Mouse (Mus musculus): ENCODE data around the gene Nus1.

Nus1 gene

DNA sequence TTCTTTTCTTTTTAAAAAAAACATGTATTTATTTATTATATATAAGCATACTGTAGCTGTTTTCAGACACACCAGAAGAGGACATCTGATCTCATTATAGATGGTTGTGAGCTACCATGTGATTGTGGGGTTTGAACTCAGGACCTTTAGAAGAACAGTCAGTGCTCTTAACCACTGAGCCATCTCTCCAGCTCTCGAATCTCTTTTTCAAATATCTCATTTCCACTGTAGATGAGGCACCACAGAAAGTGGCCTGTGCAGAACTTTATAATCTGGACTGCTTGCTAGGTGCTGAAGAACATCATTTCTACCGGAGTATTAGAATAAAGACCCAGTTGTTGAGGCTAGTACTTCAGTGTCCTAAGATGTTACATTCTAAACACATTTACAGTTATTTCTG, 2.3 kb upstream of the Nus1 start:
- in situ Hi-C loops (cut with MboI, MseI), result loop anchor here (5.0 to 10.0 kb wide), 2 partner anchors 33 to 1190 kb away; partner anchors contain the start of gene Gopc (in 1 of the 2)

DNA sequence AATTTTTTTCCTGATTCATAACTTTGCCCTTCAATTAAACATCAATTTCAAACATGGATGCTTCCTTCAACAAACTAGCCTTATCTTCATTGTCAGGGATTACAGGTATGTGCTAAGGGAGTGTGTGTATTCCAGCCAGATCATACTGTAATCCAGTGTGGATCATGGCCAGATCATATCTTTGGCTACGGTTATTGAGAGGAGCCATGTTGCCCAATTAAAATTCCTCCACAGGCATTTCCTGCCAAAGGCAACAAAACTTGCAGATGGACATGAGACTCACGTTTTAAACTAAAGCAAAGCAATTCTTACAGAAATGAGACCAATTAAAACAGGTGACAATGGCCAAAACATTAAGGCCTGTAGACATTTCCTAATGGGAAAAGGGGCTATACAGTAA, 889 bp upstream of the Nus1 start:
- in situ Hi-C loops (cut with MboI, MseI), result loop anchor here (5.0 to 10.0 kb wide), 2 partner anchors 34 to 1188 kb away; partner anchors contain the start of gene Gopc (in 1 of the 2)

DNA sequence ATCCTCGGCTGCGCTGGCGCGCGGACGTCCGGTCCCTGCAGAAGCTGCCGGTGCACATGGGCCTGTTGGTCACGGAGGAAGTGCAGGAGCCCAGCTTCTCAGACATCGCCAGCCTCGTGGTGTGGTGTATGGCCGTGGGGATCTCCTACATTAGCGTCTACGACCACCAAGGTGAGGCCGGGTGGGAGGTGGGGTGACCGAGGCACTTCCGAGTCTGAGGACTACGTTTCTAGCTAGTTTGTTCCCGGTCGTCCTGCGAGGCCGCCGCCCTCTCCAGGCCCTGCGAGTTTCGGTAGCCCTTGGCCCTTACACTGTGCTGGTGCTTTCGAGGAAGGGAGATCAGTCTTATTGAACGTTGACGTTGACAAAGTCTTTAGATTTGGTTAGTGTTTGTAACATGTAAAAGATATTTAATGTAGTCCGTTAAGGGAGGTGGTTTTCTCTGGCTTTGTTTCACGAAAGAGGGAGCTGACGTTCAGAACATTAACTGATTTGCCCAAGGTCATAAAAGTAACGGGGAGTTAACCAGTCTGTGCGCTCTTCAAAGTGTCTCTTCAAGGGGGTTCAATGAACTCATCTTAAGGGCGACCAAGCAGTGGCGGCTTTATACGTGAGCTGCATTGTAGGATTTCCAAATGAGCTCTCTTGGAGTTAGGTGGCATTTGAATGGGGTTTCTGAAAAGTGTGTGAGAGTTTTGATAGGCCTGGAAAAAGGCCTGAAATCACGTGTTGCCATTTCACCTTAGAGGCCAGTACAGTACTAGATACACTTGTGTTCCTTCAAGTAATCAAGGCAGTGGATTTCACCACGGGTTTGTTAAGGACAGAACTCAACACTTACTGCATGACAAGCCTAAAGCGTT, 882 bp downstream of the Nus1 start:
- in situ Hi-C loops (cut with MboI, MseI), result loop anchor here (5.0 to 10.0 kb wide), 2 partner anchors 36 to 1187 kb away; partner anchors contain the start of gene Gopc (in 1 of the 2)

DNA sequence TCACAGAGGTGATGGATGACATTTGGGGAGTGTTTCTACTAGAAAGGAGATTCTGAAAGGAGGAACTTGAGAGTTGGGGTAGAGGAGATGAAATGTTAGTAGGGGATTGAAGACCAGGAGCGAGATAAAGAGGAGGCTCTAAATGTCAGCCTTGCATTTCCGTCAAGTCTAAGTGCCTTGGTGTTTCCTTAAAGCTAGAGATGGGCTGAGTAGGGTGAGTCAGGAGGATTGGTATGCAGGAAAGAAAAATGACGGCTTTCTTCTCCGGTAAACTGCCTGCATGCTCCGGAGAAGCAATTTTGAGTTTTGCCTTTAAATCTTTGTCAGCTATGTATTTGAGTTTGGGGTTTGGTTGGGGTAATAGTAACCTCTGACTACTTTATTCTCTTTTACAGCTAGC, 1.6 kb downstream of the Nus1 start:
- in situ Hi-C loops (cut with MboI, MseI), result loop anchor here (5.0 to 10.0 kb wide), 2 partner anchors 37 to 1186 kb away; partner anchors contain the start of gene Gopc (in 1 of the 2)

DNA sequence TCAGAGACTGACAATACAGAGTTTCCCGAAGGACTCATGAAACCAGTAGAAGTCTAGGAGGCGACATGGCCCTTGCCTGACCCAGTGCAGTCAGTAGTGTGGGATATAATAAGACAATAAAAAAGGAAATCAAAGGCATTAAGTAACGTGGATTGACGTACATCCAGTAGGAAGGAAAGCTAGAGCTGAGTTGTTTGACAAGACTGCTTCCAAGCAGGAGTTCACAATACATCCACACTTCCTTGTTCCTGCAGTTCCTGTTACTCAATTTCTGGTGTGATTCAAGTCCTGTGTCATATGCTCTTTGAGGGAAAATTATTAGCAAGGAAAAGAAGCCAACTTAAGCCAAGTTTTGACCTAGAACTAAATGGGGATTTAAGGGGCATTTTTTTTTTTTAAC, 2.1 kb downstream of the Nus1 start:
- in situ Hi-C loops (cut with MboI, MseI), result loop anchor here (5.0 to 10.0 kb wide), 2 partner anchors 37 to 1185 kb away; partner anchors contain the start of gene Gopc (in 1 of the 2)

DNA sequence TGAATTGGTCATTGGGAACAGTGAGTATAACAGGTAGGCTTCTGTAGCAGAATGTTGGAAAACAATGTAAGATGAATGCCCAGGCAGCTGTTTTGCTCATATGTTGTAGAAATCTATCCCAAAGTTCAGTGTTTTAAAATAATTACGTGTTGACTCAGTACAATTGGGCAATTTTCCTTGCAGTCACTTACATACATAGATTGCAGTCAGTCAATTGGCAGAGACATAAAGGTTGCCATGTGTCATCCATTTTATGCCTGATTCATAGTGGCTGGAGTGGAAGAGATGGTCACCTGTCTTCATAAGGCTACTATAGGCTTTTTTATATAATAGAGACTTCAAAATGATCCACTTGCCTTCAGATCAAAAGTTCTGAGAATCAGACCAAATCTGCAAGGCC, 3.2 kb downstream of the Nus1 start:
- in situ Hi-C loops (cut with MboI, MseI), result no loop called here

DNA sequence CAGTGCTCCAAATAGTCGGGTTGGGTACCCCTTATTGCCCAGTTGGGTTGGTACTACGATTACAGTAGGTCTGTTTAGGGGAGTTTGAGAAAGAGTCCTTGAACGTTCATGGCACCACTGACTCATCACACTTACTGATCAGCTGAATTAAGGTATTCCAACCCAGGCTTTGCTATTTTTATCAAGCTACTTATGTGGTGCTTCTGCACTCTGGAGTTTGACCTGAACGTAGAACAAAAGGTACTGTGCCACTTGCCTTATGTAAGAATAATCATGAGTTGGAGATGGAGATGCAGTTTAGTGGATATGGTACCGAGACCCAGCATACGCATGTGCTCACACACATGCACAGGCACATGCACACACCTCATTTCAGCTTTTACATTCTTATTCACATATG, 4.4 kb downstream of the Nus1 start:
- in situ Hi-C loops (cut with MboI, MseI), result no loop called here

DNA sequence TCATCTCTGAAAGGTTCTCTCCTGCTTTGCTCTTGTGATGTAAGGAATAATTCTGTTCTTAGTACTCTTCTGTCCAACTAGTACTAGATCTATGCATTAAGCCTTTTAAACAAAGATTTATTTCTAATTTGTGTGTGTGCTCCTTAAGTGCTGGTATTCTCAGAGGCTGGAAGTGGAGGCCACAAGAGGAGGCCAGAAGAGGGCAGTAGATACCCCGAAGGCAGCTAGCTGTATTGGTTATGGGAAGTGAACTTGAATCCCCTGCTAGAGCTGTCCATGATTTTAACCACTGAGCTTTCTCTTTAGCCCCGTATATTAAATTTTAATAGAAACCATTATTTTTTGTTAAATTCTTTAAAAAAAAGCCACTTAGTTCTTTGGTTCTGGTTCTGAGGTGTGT, 5.8 kb downstream of the Nus1 start:
- in situ Hi-C loops (cut with MboI, MseI), result no loop called here

DNA sequence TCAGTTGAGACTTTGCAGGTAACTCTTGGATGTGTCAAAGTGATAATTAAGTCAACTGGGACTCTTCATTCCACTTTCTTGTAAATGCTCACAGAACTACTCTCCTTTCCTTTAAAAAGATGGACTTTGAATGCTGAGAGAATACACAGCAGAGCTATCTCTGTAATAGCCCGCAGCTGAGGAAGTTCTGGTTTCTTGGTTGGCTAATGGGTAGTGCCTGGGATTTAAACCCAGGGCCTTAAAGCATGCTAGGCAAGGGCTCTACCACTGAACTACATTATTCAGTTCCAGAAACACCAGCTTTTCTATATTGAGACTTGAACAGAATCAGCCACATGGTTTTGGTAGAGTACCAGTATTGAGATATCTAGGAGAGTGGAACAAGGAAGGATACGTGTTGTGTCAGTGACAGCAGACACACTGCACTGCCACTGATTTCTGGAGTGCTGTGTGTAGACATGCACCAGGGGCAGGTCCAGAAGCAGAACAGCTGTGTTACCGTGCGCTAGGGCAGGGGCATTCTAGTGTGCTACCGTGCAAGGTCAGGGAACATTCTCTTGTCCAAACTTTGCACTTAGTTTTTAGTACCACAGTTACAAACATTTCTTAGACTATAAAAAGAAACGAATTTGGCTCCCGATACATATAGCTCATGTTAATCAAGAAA, 9.1 kb downstream of the Nus1 start:
- in situ Hi-C loops (cut with MboI, MseI), result no loop called here

DNA sequence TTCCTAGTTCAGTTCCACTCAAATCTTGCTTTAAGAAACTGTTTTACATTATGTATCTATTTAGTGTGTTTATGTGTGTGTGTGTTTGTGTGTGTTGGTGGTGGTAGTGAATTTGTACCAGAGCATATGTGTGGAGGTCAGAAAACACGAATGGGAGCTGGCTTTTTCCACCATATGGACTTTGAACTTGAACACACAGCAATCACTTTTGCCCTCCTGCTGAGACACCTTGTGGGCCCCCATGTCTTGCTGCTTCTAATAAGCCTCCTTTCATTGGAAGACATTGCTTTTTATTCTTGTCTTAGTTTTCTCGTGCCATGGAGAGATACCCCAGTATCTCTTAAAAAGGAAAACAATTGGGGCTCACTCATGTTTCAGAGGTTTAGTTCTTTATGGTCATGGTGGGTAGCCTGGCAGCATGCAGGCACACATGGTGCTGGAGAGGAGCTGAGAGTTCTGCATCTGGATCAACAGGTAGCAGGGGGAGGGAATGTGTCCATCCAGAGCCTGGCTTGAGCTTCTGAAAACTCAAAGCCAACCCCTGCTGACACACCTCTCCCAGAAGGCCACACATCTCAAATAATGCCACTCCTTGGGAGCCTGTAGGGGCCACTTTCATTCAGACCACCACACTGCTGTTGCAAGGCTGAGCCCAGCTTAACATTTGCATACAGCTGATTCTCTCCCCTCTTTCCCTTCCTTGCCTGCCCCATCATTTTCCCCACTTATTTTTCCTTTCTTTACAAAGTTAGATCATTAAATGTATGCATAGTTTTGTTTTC, 10.5 kb downstream of the Nus1 start:
- in situ Hi-C loops (cut with MboI, MseI), result no loop called here

DNA sequence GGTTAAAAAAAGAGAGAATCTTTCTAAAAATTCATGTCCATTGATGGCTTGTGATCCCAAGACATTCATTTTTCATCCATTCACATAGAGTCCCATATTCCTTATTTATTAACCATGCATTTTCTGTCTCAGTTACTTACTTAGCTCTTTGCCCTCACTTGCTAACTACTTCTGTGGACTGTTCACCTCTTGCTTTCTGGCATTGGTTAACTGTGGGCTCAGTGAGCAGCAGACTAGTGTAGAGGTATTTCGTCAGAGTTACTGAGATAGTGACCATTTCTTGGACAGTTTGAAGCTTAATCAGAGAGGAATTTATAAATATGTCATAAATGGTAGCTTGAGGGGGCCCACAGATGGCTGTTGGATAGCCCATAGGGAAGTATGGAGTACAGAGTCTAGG, 13.6 kb downstream of the Nus1 start:
- in situ Hi-C loops (cut with MboI, MseI), result no loop called here

DNA sequence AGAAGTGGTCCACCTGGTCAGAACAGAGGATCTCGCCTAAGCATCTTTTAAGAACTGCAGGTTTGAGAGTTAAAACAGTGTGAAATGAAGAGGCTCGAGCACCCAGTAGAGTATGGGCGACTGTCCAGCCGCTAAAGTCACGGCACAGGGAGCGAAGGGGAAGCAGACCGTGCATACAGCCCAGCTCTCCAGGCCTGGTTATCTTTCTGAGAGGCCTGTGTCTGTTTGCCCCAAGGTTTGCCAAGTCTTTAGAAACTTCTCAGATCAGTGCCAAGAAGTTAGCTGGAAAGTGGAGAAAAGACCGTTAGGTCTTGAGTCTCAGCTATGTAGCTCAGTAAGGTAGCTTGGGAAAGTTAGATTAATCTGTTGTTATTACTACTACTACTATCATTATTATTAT, 17.5 kb downstream of the Nus1 start:
- in situ Hi-C loops (cut with MboI, MseI), result no loop called here

DNA sequence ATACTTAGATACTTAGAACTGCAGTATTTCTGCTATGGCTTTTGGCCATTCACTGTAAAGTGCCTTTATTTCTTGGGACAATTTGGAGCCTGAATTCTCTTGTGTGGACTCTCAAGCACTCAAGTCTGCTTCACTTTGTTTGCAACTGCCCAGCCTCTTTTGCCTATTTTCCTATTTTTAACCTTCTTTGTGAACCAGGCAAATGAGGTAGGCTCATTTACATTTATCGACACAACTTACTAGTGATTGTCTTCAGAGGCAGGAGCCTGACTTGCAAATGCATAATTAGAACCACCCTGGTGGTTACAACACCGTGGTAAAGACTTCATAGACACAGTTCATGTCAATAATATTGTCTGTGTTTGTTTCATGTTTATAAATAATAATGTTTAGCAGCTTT, 43.3 kb downstream of the Nus1 start:
- in situ Hi-C loops (cut with MboI, MseI), result no loop called here

DNA sequence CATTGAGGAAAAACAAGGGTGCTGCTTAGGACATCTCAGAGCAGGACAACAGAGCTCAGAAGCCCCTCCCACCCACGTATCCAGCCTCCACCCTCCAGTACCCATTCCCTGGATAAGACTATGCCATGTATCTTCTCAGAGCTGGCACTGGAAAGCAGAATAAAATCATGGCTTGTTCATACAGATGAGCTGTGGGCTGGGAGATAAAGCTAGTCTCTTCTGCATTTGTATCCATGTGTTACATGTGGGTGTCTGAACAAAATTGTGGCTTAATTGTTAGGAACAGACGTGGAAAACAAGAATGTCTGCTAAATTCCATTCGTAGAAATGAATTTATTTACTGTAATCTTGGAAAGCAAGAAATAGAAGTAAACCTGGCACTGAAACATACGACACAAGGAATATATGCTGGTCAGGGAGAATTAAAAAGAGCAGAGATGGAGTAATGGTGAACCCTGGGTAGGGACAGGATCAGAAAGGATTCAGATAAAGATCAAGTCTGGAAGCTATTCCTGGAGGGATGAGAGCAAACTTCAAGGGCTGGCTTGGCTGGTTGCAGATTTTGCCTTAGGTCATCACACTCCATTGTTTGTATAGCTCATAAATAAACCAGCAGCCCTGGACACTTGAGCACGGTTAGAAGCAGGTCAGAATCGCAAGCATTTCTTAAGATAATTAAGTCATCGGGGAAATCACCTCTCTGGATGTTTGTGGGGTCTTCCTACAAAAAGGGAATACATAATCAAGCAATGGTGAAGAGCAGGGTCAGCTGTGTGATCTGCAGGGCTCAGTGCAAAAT, 46.8 kb downstream of the Nus1 start:
- in situ Hi-C loops (cut with MboI, MseI), result no loop called here

DNA sequence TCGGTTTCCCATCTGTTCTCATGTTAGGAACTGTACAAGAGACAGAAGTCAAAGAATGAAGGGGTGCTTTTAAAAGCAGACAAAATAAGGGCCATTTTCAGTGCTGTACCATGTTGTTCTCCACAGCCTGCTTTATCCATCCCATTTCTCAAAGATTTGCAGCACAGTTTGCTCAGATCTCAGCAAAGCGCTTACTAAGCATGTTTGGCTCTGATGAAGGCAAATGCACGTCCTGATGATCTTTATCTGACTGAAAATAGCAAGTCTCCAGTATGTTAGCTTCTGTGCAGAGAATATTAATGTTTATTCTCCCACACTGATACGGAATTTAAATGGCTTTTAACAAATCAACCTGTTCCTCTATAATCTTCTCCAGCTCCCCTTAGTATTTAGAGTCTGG, 54.2 kb downstream of the Nus1 start:
- in situ Hi-C loops (cut with MboI, MseI), result no loop called here
